Comparison of ENCODE assay signal across 14 mouse cellular contexts in the genomic region with DNA sequence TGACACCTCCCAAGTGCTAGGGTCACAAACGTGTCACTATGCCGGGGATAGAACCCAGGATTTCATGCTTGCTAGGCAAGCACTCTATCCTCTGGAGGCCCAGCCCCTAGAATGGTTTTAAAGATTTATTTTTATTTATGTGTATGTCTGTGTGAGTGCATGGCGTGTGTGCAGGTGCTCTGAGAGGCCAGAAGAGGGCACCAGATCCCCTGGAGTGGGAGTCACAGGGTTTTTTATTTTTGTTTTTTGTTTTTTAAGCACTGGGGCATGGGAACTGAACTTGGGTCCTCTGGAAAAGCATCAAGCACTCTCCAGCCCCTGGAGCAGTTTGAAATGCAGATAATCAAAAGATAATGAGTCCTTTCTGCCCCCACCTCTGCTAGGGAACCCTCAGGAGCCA. TPM values are rescaled to one million over a fixed set of nuclear protein-coding genes. Genes with fewer than 3 reads are reported as not detected.
DNase-seq lines count a peak whose midpoint lies in the region; ATAC-seq and TF ChIP-seq lines count a peak whose summit lies in the region.
"Had no signal": no experiment of that assay in that cellular context is flagged by ENCODE, and none has a peak within 500 bp of the region (broad histone marks: within the 10 kb centered on the region; RNA-seq: fewer than 3 reads in every experiment).

No protein-coding gene starts in this region.

- no peaks in the 10 kb centered on the region for H3K27me3 ChIP-seq in intestine, postnatal 0 days (replicated peaks; ENCODE audit: control insufficient read depth, insufficient read depth, low read length)
- H3K27me3 ChIP-seq in intestine, embryonic 15.5 days (replicated peaks) = no peaks in the 10 kb centered on the region
- H3K27me3 ChIP-seq in midbrain, postnatal 0 days (ENCODE audit: insufficient read depth, low read length) = no peaks in the 10 kb centered on the region
- H3K27me3 ChIP-seq in midbrain, embryonic 13.5 days = no peaks in the 10 kb centered on the region
- H3K27me3 ChIP-seq in forebrain, embryonic 15.5 days = no peaks in the 10 kb centered on the region
- H3K27me3 ChIP-seq: limb, embryonic 13.5 days; neural tube, embryonic 12.5 days had no signal

- TF ChIP-seq CTCF in intestine, postnatal 0 days (IDR thresholded peaks at IDR 0.05; ENCODE audit: low read depth) = peak; percentile 48
- TF ChIP-seq CTCF in midbrain, postnatal 0 days (IDR thresholded peaks at IDR 0.05) = peak; percentile 44

- no peak for ATAC-seq in intestine, postnatal 0 days
- no peak for ATAC-seq in intestine, embryonic 15.5 days
- ATAC-seq in midbrain, postnatal 0 days (ENCODE audit: low FRiP score) = no peak
- ATAC-seq in midbrain, embryonic 13.5 days = no peak
- no peak for ATAC-seq in forebrain, embryonic 15.5 days (replicated peaks)
- ATAC-seq: forebrain, embryonic 16.5 days had no signal

- peak; percentile 9 for DNase-seq in midbrain, postnatal 0 days (ENCODE audit: low spot score)
- no peak for DNase-seq in neural tube, embryonic 10.5 days (ENCODE audit: extremely low spot score, low spot score)
- DNase-seq: kidney, postnatal 10 days; midbrain, embryonic 14.5 days had no signal

- no peaks in the 10 kb centered on the region for H3K4me1 ChIP-seq in intestine, postnatal 0 days (replicated peaks; ENCODE audit: control insufficient read depth, insufficient read depth, low read length)
- H3K4me1 ChIP-seq in intestine, embryonic 15.5 days (replicated peaks) = peaks cover 5% of the 10 kb centered on the region; the same call in 1 of the 2 replicates
- H3K4me1 ChIP-seq in midbrain, postnatal 0 days (ENCODE audit: insufficient read depth, low read length) = no peaks in the 10 kb centered on the region
- H3K4me1 ChIP-seq in midbrain, embryonic 13.5 days (replicated peaks) = no peaks in the 10 kb centered on the region
- H3K4me1 ChIP-seq in brown adipose tissue, adult 24 weeks (ENCODE audit: control insufficient read depth, insufficient read depth, insufficient read length, low read length) = no peaks in the 10 kb centered on the region; the same call in 1 of the 2 replicates
- no peaks in the 10 kb centered on the region for H3K4me1 ChIP-seq in forebrain, embryonic 15.5 days
- H3K4me1 ChIP-seq: neural tube, embryonic 12.5 days had no signal

- no peak overlapping the region for H3K27ac ChIP-seq in intestine, postnatal 0 days (ENCODE audit: low read depth, low read length)
- no peak overlapping the region for H3K27ac ChIP-seq in intestine, embryonic 15.5 days
- H3K27ac ChIP-seq in midbrain, postnatal 0 days (ENCODE audit: low read depth, low read length) = no peak overlapping the region
- no peak overlapping the region for H3K27ac ChIP-seq in midbrain, embryonic 13.5 days
- 0 out of 2 replicates have a peak overlapping the region, but pooled peaks have one; percentile 31 for H3K27ac ChIP-seq in brown adipose tissue, adult 24 weeks (replicated peaks; ENCODE audit: low read depth, low read length)
- no peak overlapping the region for H3K27ac ChIP-seq in forebrain, embryonic 15.5 days (replicated peaks)
- H3K27ac ChIP-seq: hindbrain, embryonic 14.5 days; limb, embryonic 13.5 days; neural tube, embryonic 12.5 days had no signal

- H3K36me3 ChIP-seq in intestine, postnatal 0 days (ENCODE audit: control insufficient read depth, insufficient read depth) = peaks cover 34% of the 10 kb centered on the region
- H3K36me3 ChIP-seq in intestine, embryonic 15.5 days = peaks cover 13% of the 10 kb centered on the region
- no peaks in the 10 kb centered on the region for H3K36me3 ChIP-seq in midbrain, postnatal 0 days (ENCODE audit: insufficient read depth, low read length)
- no peaks in the 10 kb centered on the region for H3K36me3 ChIP-seq in midbrain, embryonic 13.5 days
- no peaks in the 10 kb centered on the region for H3K36me3 ChIP-seq in forebrain, embryonic 15.5 days
- H3K36me3 ChIP-seq: limb, embryonic 13.5 days; neural tube, embryonic 12.5 days had no signal

- H3K4me2 ChIP-seq in intestine, postnatal 0 days (replicated peaks; ENCODE audit: low read depth) = no peak overlapping the region
- no peak overlapping the region for H3K4me2 ChIP-seq in intestine, embryonic 15.5 days (replicated peaks)
- no peak overlapping the region for H3K4me2 ChIP-seq in midbrain, postnatal 0 days (ENCODE audit: low read depth, low read length, poor library complexity, severe bottlenecking)
- H3K4me2 ChIP-seq in midbrain, embryonic 13.5 days (replicated peaks) = no peak overlapping the region
- H3K4me2 ChIP-seq in forebrain, embryonic 15.5 days (replicated peaks) = no peak overlapping the region
- H3K4me2 ChIP-seq: hindbrain, embryonic 14.5 days; limb, embryonic 13.5 days; neural tube, embryonic 12.5 days had no signal

- H3K9me3 ChIP-seq in intestine, postnatal 0 days (ENCODE audit: control insufficient read depth) = no peaks in the 10 kb centered on the region
- no peaks in the 10 kb centered on the region for H3K9me3 ChIP-seq in intestine, embryonic 15.5 days
- no peaks in the 10 kb centered on the region for H3K9me3 ChIP-seq in midbrain, postnatal 0 days (ENCODE audit: low read length)
- no peaks in the 10 kb centered on the region for H3K9me3 ChIP-seq in midbrain, embryonic 13.5 days
- H3K9me3 ChIP-seq in forebrain, embryonic 15.5 days = no peaks in the 10 kb centered on the region
- H3K9me3 ChIP-seq: limb, embryonic 13.5 days; neural tube, embryonic 12.5 days had no signal

- WGBS in intestine, postnatal 0 days = 93% methylated on average over 3 of the region's 3 CpGs
- WGBS in intestine, embryonic 15.5 days = 85% methylated on average over 3 of the region's 3 CpGs
- WGBS in midbrain, postnatal 0 days = 84% methylated on average over 3 of the region's 3 CpGs
- 95% methylated on average over 3 of the region's 3 CpGs for WGBS in midbrain, embryonic 13.5 days
- WGBS in forebrain, embryonic 15.5 days = 88% methylated on average over 3 of the region's 3 CpGs

- H3K4me3 ChIP-seq in intestine, postnatal 0 days (ENCODE audit: low read depth, low read length) = no peak overlapping the region
- no peak overlapping the region for H3K4me3 ChIP-seq in intestine, embryonic 15.5 days (replicated peaks)
- no peak overlapping the region for H3K4me3 ChIP-seq in midbrain, postnatal 0 days (ENCODE audit: low read depth, low read length)
- no peak overlapping the region for H3K4me3 ChIP-seq in midbrain, embryonic 13.5 days (replicated peaks)
- H3K4me3 ChIP-seq in brown adipose tissue, adult 24 weeks (ENCODE audit: insufficient read depth, low read depth, low read length) = no peak overlapping the region
- no peak overlapping the region for H3K4me3 ChIP-seq in forebrain, embryonic 15.5 days
- H3K4me3 ChIP-seq: limb, embryonic 13.5 days; neural tube, embryonic 12.5 days had no signal

- H3K9ac ChIP-seq in intestine, postnatal 0 days (ENCODE audit: low read depth, low read length) = no peak overlapping the region
- no peak overlapping the region for H3K9ac ChIP-seq in intestine, embryonic 15.5 days
- no peak overlapping the region for H3K9ac ChIP-seq in midbrain, postnatal 0 days (replicated peaks; ENCODE audit: low read length, poor library complexity, severe bottlenecking)
- no peak overlapping the region for H3K9ac ChIP-seq in midbrain, embryonic 13.5 days (replicated peaks)
- no peak overlapping the region for H3K9ac ChIP-seq in forebrain, embryonic 15.5 days (replicated peaks)
- H3K9ac ChIP-seq: hindbrain, embryonic 14.5 days; limb, embryonic 13.5 days; neural tube, embryonic 12.5 days had no signal

RNA-seq across cellular contexts. Expression of a gene that starts 7.7 kb away (rescaled TPM):
- 204 and 222 TPM in 2 replicates for polyA plus RNA-seq in intestine, postnatal 0 days (2015; fragmentation: Nextera tagmentation; extraction: Ambion mirVana)
- 214 and 219 TPM in 2 replicates for polyA plus RNA-seq in intestine, embryonic 15.5 days (2015; fragmentation: Nextera tagmentation; extraction: Ambion mirVana)
- 0.66 and 1.5 TPM in 2 replicates for total RNA-seq in midbrain, postnatal 0 days (2014; rRNA removed)
- 1.0 and 1.1 TPM in 2 replicates for polyA plus RNA-seq in midbrain, postnatal 0 days (2015; fragmentation: Nextera tagmentation; extraction: Ambion mirVana)
- 0.58 and 0.96 TPM in 2 replicates for polyA plus RNA-seq in midbrain, embryonic 13.5 days (2015; fragmentation: Nextera tagmentation; extraction: Ambion mirVana)
- polyA plus RNA-seq in brown adipose tissue, adult 24 weeks (2012; ENCODE audit: insufficient read depth, insufficient read length, missing spikeins) = 0.75 TPM in 2 replicates
- 0.33 and 0.85 TPM in 2 replicates for polyA plus RNA-seq in forebrain, embryonic 15.5 days (2015; fragmentation: Nextera tagmentation; extraction: Ambion mirVana)
- total RNA-seq: gastrocnemius, postnatal 36 days had no signal

RNA-seq across cellular contexts. Expression of a gene that starts 24.1 kb away (rescaled TPM):
- 42.9 and 44.4 TPM in 2 replicates for polyA plus RNA-seq in intestine, postnatal 0 days (2015; fragmentation: Nextera tagmentation; extraction: Ambion mirVana)
- 13.1 and 18.1 TPM in 2 replicates for polyA plus RNA-seq in intestine, embryonic 15.5 days (2015; fragmentation: Nextera tagmentation; extraction: Ambion mirVana)
- total RNA-seq in midbrain, postnatal 0 days (2014; rRNA removed) = 14.9 and 21.5 TPM in 2 replicates
- polyA plus RNA-seq in midbrain, postnatal 0 days (2015; fragmentation: Nextera tagmentation; extraction: Ambion mirVana) = 3.5 and 4.9 TPM in 2 replicates
- 9.2 and 11.0 TPM in 2 replicates for polyA plus RNA-seq in midbrain, embryonic 13.5 days (2015; fragmentation: Nextera tagmentation; extraction: Ambion mirVana)
- 21.0 and 28.9 TPM in 2 replicates for polyA plus RNA-seq in brown adipose tissue, adult 24 weeks (2012; ENCODE audit: insufficient read depth, insufficient read length, missing spikeins)
- polyA plus RNA-seq in forebrain, embryonic 15.5 days (2015; fragmentation: Nextera tagmentation; extraction: Ambion mirVana) = 8.0 TPM in 2 replicates

RNA-seq across cellular contexts. Expression of a gene that starts 50.9 kb away (rescaled TPM):
- 1.2 and 1.5 TPM in 2 replicates for polyA plus RNA-seq in intestine, postnatal 0 days (2015; fragmentation: Nextera tagmentation; extraction: Ambion mirVana)
- 2.1 and 2.4 TPM in 2 replicates for polyA plus RNA-seq in intestine, embryonic 15.5 days (2015; fragmentation: Nextera tagmentation; extraction: Ambion mirVana)
- 2.7 and 4.2 TPM in 2 replicates for total RNA-seq in midbrain, postnatal 0 days (2014; rRNA removed)
- 1.8 and 3.2 TPM in 2 replicates for polyA plus RNA-seq in midbrain, postnatal 0 days (2015; fragmentation: Nextera tagmentation; extraction: Ambion mirVana)
- polyA plus RNA-seq in midbrain, embryonic 13.5 days (2015; fragmentation: Nextera tagmentation; extraction: Ambion mirVana) = 1.8 and 2.3 TPM in 2 replicates
- 2.0 and 2.1 TPM in 2 replicates for polyA plus RNA-seq in brown adipose tissue, adult 24 weeks (2012; ENCODE audit: insufficient read depth, insufficient read length, missing spikeins)
- 2.3 and 2.6 TPM in 2 replicates for polyA plus RNA-seq in forebrain, embryonic 15.5 days (2015; fragmentation: Nextera tagmentation; extraction: Ambion mirVana)

Comparison
In these comparisons a context has a peak if more than half of its experiments do, and no peak if none do; other contexts are left out.
1. RNA of a gene that starts 7.7 kb away (polyA plus RNA-seq): 214 to 219 TPM in intestine, embryonic 15.5 days and 204 to 222 TPM in intestine, postnatal 0 days; 1.0 to 1.1 TPM in midbrain, postnatal 0 days, 0.58 to 0.96 TPM in midbrain, embryonic 13.5 days, 0.33 to 0.85 TPM in forebrain, embryonic 15.5 days and 0.75 TPM in brown adipose tissue, adult 24 weeks; every median in the first group is over 10 times any median in the second.